Mouse (Mus musculus): Measurements from ENCODE around the gene Rai14.
"Not testable (repeated sequence)": the region's sequence is repeated elsewhere in the genome, so short reads cannot be mapped to it uniquely, and the experiment has no call there.

The Rai14 gene

GRCm38 (mm10) chr15:10534591-10534990 lies 179.8 kb downstream of the Rai14 start:
- DNase-seq (ENCODE audit: low spot score in 2 of 2): no peak

DNA sequence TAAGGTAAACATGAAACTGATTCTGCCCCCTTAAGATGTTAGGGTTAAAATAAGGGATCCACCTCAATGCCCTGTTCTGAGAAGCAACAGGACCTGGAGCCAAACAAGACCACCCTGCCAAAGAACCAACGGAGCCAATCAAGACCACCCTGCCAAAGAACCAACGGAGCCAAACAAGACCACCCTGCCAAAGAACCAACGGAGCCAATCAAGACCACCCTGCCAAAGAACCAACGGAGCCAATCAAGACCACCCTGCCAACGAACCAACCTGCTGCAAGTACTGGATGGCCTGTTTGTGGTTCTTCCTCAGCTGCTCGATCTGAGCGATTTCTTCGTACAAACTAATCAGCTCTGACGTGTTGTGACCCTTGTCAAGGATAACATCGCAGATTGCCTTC lies 181.1 kb downstream of the Rai14 start:
- DNase-seq (ENCODE audit: low spot score in 2 of 2): not testable (repeated sequence)

- DNase-seq (ENCODE audit: low spot score in 2 of 2): no peak
Measured at GRCm38 (mm10) chr15:10531352-10531751, 183.1 kb downstream of the Rai14 start.

GRCm38 (mm10) chr15:10525896-10526295 lies 188.5 kb downstream of the Rai14 start:
- no peak for DNase-seq (ENCODE audit: low spot score in 2 of 2)
